22 mouse cellular contexts compared by ENCODE assay signal in the genomic region with DNA sequence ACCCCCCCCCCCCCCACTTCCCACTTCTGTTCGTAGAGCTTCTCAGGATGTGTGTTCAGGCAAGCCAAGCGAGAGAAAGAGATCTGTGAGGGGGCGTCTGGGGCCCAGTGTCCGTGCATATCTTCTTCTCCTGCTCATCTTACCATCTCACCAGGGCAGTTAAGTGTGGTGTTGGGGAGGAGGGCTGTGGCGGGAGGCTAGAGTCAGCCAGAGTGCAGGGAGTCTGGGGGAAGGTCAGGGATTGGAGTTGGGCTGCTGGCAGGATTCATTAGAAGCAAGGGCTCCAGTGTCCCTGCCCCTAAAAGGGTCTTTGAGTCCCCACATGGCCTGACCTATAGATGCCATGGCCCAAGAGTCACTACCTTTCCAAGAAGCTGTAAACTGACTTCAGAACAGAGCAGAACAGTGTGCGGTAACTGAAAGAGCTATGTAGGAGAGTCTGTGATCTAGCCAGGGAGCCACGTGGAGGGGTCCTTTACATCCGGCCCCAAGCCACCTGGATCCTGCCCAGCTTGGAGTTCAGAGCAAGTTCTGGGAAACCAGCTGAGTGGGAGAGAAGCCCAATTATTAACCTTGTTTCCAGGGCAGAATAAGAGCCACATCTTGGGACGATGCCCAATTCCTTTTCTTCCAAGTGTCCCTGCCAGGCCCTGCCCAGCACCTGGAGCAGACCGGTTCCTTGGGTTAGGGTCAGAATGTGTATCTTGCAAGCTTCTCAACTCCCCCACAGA. TPM values are rescaled to one million over a fixed set of nuclear protein-coding genes. Genes with fewer than 3 reads are reported as not detected.
DNase-seq lines count a peak whose midpoint lies in the region; ATAC-seq and TF ChIP-seq lines count a peak whose summit lies in the region.
"Had no signal": no experiment of that assay in that cellular context is flagged by ENCODE, and none has a peak within 500 bp of the region (broad histone marks: within the 10 kb centered on the region; RNA-seq: fewer than 3 reads in every experiment).

No protein-coding gene starts in this region.

- no peak for TF ChIP-seq POLR2A in brain, embryonic 14.5 days (IDR thresholded peaks at IDR 0.05; ENCODE audit: borderline replicate concordance, extremely low read depth, insufficient read depth, insufficient read length, poor library complexity, severe bottlenecking)
- TF ChIP-seq POLR2A in cerebellum, adult 2 months (IDR thresholded peaks at IDR 0.05; ENCODE audit: borderline replicate concordance, insufficient read depth, low read length): no peak

- no peak for TF ChIP-seq CTCF in brain, embryonic 14.5 days (IDR thresholded peaks at IDR 0.05; ENCODE audit: borderline replicate concordance, extremely low read depth, insufficient read depth, insufficient read length)
- TF ChIP-seq CTCF in cerebellum, adult 2 months (IDR thresholded peaks at IDR 0.05; ENCODE audit: borderline replicate concordance, insufficient read depth, low read depth, low read length): no peak

- peaks cover 22% of the 10 kb centered on the region for H3K4me1 ChIP-seq in hindbrain, embryonic 16.5 days (ENCODE audit: control insufficient read depth, insufficient read depth, low read depth, low read length)
- peaks cover 4% of the 10 kb centered on the region; the same call in 1 of the 2 replicates for H3K4me1 ChIP-seq in hindbrain, embryonic 11.5 days (replicated peaks; ENCODE audit: control insufficient read depth, insufficient read depth, low read length)
- H3K4me1 ChIP-seq in cerebellum, adult 2 months (ENCODE audit: control insufficient read depth, insufficient read depth, low read length): peaks cover 29% of the 10 kb centered on the region
- peaks cover 56% of the 10 kb centered on the region for H3K4me1 ChIP-seq in forebrain, embryonic 16.5 days (replicated peaks; ENCODE audit: control insufficient read depth, insufficient read depth, low read length)

- no peak overlapping the region for H3K27ac ChIP-seq in hindbrain, embryonic 16.5 days (ENCODE audit: low read depth, low read length)
- H3K27ac ChIP-seq in hindbrain, embryonic 11.5 days (ENCODE audit: low read depth, low read length): no peak overlapping the region
- 0 out of 2 replicates have a peak overlapping the region, but pooled peaks have one; percentile 1 for H3K27ac ChIP-seq in cerebellum, adult 2 months (ENCODE audit: insufficient read depth, low read length)
- peak overlapping the region; percentile 99 for H3K27ac ChIP-seq in forebrain, embryonic 16.5 days (ENCODE audit: low read length)
- H3K27ac ChIP-seq: embryonic facial prominence, embryonic 10.5 days; heart, embryonic 10.5 days; liver, embryonic 13.5 days; lung, embryonic 15.5 days; macrophage; midbrain, embryonic 13.5 days; stomach, embryonic 15.5 days had no signal

- DNase-seq in hindbrain, embryonic 11.5 days (ENCODE audit: low spot score): no peak
- peak; percentile 65 for DNase-seq in brain, embryonic 14.5 days (ENCODE audit: low read depth)
- peak; percentile 49 to 53 for DNase-seq in cerebellum, adult 2 months
- no peak for DNase-seq in ovary, adult 18-20 months (ENCODE audit: low spot score)
- DNase-seq: gastrocnemius, postnatal 25 days; liver, embryonic 13.5 days had no signal

- H3K4me2 ChIP-seq in hindbrain, embryonic 16.5 days (ENCODE audit: low read length): peak overlapping the region; percentile 13; the same call in 1 of the 2 replicates
- H3K4me2 ChIP-seq in hindbrain, embryonic 11.5 days (replicated peaks; ENCODE audit: low read depth, low read length): no peak overlapping the region
- H3K4me2 ChIP-seq in forebrain, embryonic 16.5 days (ENCODE audit: low read length): peak overlapping the region; percentile 64
- H3K4me2 ChIP-seq: liver, embryonic 13.5 days; lung, embryonic 15.5 days; midbrain, embryonic 13.5 days; stomach, embryonic 15.5 days had no signal

- H3K27me3 ChIP-seq in hindbrain, embryonic 16.5 days (replicated peaks; ENCODE audit: control insufficient read depth, insufficient read depth, low read length): peaks cover 35% of the 10 kb centered on the region
- peaks cover 97% of the 10 kb centered on the region for H3K27me3 ChIP-seq in hindbrain, embryonic 11.5 days (ENCODE audit: control insufficient read depth, insufficient read depth, low read length)
- no peaks in the 10 kb centered on the region for H3K27me3 ChIP-seq in cerebellum, adult 2 months (ENCODE audit: control insufficient read depth, insufficient read depth, low read length)
- H3K27me3 ChIP-seq in forebrain, embryonic 16.5 days (replicated peaks; ENCODE audit: control insufficient read depth, insufficient read depth, low read length): peaks cover 39% of the 10 kb centered on the region

- no peak overlapping the region for H3K9ac ChIP-seq in hindbrain, embryonic 16.5 days (ENCODE audit: low read depth, low read length)
- H3K9ac ChIP-seq in hindbrain, embryonic 11.5 days (ENCODE audit: low read depth, low read length): no peak overlapping the region
- H3K9ac ChIP-seq in forebrain, embryonic 16.5 days (replicated peaks; ENCODE audit: low read depth, low read length): peak overlapping the region; percentile 61
- H3K9ac ChIP-seq: liver, embryonic 13.5 days; lung, embryonic 15.5 days; midbrain, embryonic 13.5 days; stomach, embryonic 15.5 days had no signal

- no peak overlapping the region for H3K4me3 ChIP-seq in hindbrain, embryonic 16.5 days (ENCODE audit: low read length)
- no peak overlapping the region for H3K4me3 ChIP-seq in hindbrain, embryonic 11.5 days (ENCODE audit: low read depth, low read length)
- H3K4me3 ChIP-seq in cerebellum, adult 2 months (replicated peaks; ENCODE audit: insufficient read depth, low read depth, low read length): no peak overlapping the region
- peak overlapping the region; percentile 59 for H3K4me3 ChIP-seq in forebrain, embryonic 16.5 days (replicated peaks; ENCODE audit: low read length)
- H3K4me3 ChIP-seq: embryonic facial prominence, embryonic 10.5 days; heart, embryonic 10.5 days; liver, embryonic 13.5 days; lung, embryonic 15.5 days; midbrain, embryonic 13.5 days; stomach, embryonic 15.5 days had no signal

- H3K36me3 ChIP-seq in hindbrain, embryonic 16.5 days (ENCODE audit: control insufficient read depth, insufficient read depth, low read length): no peaks in the 10 kb centered on the region
- no peaks in the 10 kb centered on the region for H3K36me3 ChIP-seq in hindbrain, embryonic 11.5 days (ENCODE audit: control insufficient read depth, insufficient read depth, low read length)
- H3K36me3 ChIP-seq in forebrain, embryonic 16.5 days (ENCODE audit: control insufficient read depth, insufficient read depth): no peaks in the 10 kb centered on the region
- H3K36me3 ChIP-seq: embryonic facial prominence, embryonic 10.5 days; heart, embryonic 10.5 days; liver, embryonic 13.5 days; lung, embryonic 15.5 days; midbrain, embryonic 13.5 days; stomach, embryonic 15.5 days had no signal

- no peak for ATAC-seq in hindbrain, embryonic 16.5 days
- ATAC-seq in hindbrain, embryonic 11.5 days (ENCODE audit: low FRiP score): no peak
- ATAC-seq in forebrain, embryonic 16.5 days: no peak
- no peak for ATAC-seq in monocyte, adult 5-6 weeks (replicated peaks; ENCODE audit: insufficient number of reproducible peaks, low FRiP score, low TSS enrichment, poor library complexity, severe bottlenecking)
- ATAC-seq: inflammation-experienced regulatory T-cells, adult 6 months; midbrain, embryonic 13.5 days had no signal

- WGBS in hindbrain, embryonic 16.5 days: 3% methylated on average over 10 of the region's 10 CpGs
- 1% methylated on average over 10 of the region's 10 CpGs for WGBS in hindbrain, embryonic 11.5 days
- WGBS in cerebellum, adult 2 months: 24% methylated on average over 10 of the region's 10 CpGs
- 3% methylated on average over 10 of the region's 10 CpGs for WGBS in forebrain, embryonic 16.5 days

- no peaks in the 10 kb centered on the region for H3K9me3 ChIP-seq in hindbrain, embryonic 16.5 days (ENCODE audit: control insufficient read depth, low read length)
- no peaks in the 10 kb centered on the region for H3K9me3 ChIP-seq in hindbrain, embryonic 11.5 days (ENCODE audit: control insufficient read depth, low read length)
- no peaks in the 10 kb centered on the region for H3K9me3 ChIP-seq in forebrain, embryonic 16.5 days (ENCODE audit: control insufficient read depth, low read length)
- H3K9me3 ChIP-seq: embryonic facial prominence, embryonic 10.5 days; heart, embryonic 10.5 days; liver, embryonic 13.5 days; lung, embryonic 15.5 days; midbrain, embryonic 13.5 days; stomach, embryonic 15.5 days had no signal

RNA-seq across cellular contexts. Expression of a gene that starts 6.1 kb away (rescaled TPM):
- 22.9 and 23.4 TPM in 2 replicates for polyA plus RNA-seq in hindbrain, embryonic 16.5 days (2015; fragmentation: Nextera tagmentation; extraction: Ambion mirVana)
- polyA plus RNA-seq in hindbrain, embryonic 11.5 days (2014; fragmentation: Nextera tagmentation; extraction: Ambion mirVana): 0.27 and 0.36 TPM in 2 replicates
- 52.0 and 101 TPM in 2 replicates for polyA plus RNA-seq in brain, embryonic 14.5 days (2012; rRNA removed)
- polyA plus RNA-seq in cerebellum, adult 2 months (2012; rRNA removed): 57.4 and 68.4 TPM in 2 replicates
- 110 and 133 TPM in 2 replicates for polyA plus RNA-seq in forebrain, embryonic 16.5 days (2015; fragmentation: Nextera tagmentation; extraction: Ambion mirVana)
- total RNA-seq in monocyte, adult 5-6 weeks (2017): not detected in 3 replicates
- total RNA-seq: adrenal gland, adult 18-20 months; ES-E14; gastrocnemius, postnatal 25 days; heart, postnatal 14 days had no signal
- polyA plus RNA-seq: embryonic facial prominence, embryonic 10.5 days; heart, embryonic 10.5 days; inflammation-experienced regulatory T-cells, adult 6 months; limb, embryonic 11.5 days; liver, embryonic 13.5 days; lung, embryonic 15.5 days; macrophage; spleen, adult 2 months; thymus, postnatal 0 days had no signal

RNA-seq across cellular contexts. Expression of a gene that starts 24.9 kb away (rescaled TPM):
- 7.7 and 9.3 TPM in 2 replicates for polyA plus RNA-seq in hindbrain, embryonic 16.5 days (2015; fragmentation: Nextera tagmentation; extraction: Ambion mirVana)
- polyA plus RNA-seq in hindbrain, embryonic 11.5 days (2014; fragmentation: Nextera tagmentation; extraction: Ambion mirVana): 0.29 and 0.70 TPM in 2 replicates
- 6.9 and 18.2 TPM in 2 replicates for polyA plus RNA-seq in brain, embryonic 14.5 days (2012; rRNA removed)
- 150 and 173 TPM in 2 replicates for polyA plus RNA-seq in cerebellum, adult 2 months (2012; rRNA removed)
- 69.7 and 72.4 TPM in 2 replicates for polyA plus RNA-seq in forebrain, embryonic 16.5 days (2015; fragmentation: Nextera tagmentation; extraction: Ambion mirVana)
- total RNA-seq in monocyte, adult 5-6 weeks (2017): not detected in 3 replicates
- polyA plus RNA-seq: inflammation-experienced regulatory T-cells, adult 6 months; macrophage had no signal

RNA-seq across cellular contexts. Expression of a gene that starts 34.9 kb away (rescaled TPM):
- polyA plus RNA-seq in hindbrain, embryonic 16.5 days (2015; fragmentation: Nextera tagmentation; extraction: Ambion mirVana): 39.0 and 39.9 TPM in 2 replicates
- polyA plus RNA-seq in hindbrain, embryonic 11.5 days (2014; fragmentation: Nextera tagmentation; extraction: Ambion mirVana): 40.1 and 43.2 TPM in 2 replicates
- 66.1 and 124 TPM in 2 replicates for polyA plus RNA-seq in brain, embryonic 14.5 days (2012; rRNA removed)
- 53.5 and 56.1 TPM in 2 replicates for polyA plus RNA-seq in cerebellum, adult 2 months (2012; rRNA removed)
- 52.8 and 56.3 TPM in 2 replicates for polyA plus RNA-seq in forebrain, embryonic 16.5 days (2015; fragmentation: Nextera tagmentation; extraction: Ambion mirVana)
- total RNA-seq in monocyte, adult 5-6 weeks (2017): 29.2 to 57.7 TPM (median 50.9 TPM) in 3 replicates

Comparison
In these comparisons a context has a peak if more than half of its experiments do, and no peak if none do; other contexts are left out.
1. RNA of a gene that starts 6.1 kb away (polyA plus RNA-seq): 110 to 133 TPM in forebrain, embryonic 16.5 days, 57.4 to 68.4 TPM in cerebellum, adult 2 months, 52.0 to 101 TPM in brain, embryonic 14.5 days and 22.9 to 23.4 TPM in hindbrain, embryonic 16.5 days; 0.27 to 0.36 TPM in hindbrain, embryonic 11.5 days; every median in the first group is over 10 times any median in the second.
2. H3K27ac ChIP-seq: peak in cerebellum, adult 2 months (single experiment) and forebrain, embryonic 16.5 days (single experiment); none in hindbrain, embryonic 16.5 days (single experiment) and hindbrain, embryonic 11.5 days (single experiment).
3. DNase-seq: peak in brain, embryonic 14.5 days (single experiment) and cerebellum, adult 2 months (2 of 2); none in hindbrain, embryonic 11.5 days (single experiment) and ovary, adult 18-20 months (single experiment).